Mouse (Mus musculus) liver, postnatal 0 days (tissue): ENCODE measurements at regions not wholly inside any gene's neighbourhood (a gene's known extent, or its start where the extent isn't known, plus 50 kb on each side); places are given as distances from the start of the nearest gene placed in this dataset.

Source experiments
- CTCF ChIP-seq: sonication (generic); IDR thresholded peaks from 2 replicates; pipeline ENCODE4 v1.5.1; 2016; ENCODE audit warnings: antibody characterized with exemption, low read depth
- EP300 ChIP-seq: IDR thresholded peaks from 2 replicates; pipeline ENCODE4 v1.6.1; 2016; ENCODE audit warnings: antibody characterized with exemption, low read depth, mild to moderate bottlenecking

DNA sequence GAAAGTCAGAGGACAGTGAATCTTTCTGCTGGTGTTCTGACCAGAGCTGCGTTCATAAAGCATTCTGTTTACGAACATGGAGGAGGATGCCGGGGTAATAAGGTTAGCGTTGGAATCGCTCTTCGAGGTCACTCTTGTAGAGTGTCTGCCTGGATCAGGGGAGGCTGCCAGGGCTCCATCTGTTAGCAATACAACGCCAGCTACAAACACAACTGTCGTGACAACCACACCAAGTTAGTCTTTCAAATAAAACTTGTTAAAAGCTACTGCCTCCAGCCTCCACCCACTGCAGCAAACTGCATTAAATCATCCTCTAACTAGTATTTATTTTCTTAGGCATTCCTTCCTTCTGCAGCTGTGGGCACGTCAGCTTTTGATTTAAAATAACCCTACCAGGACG is 525.0 kb downstream of the 1700129C05Rik start:
- no peak for TF ChIP-seq CTCF
- TF ChIP-seq EP300, result no peak
